ENCODE assay signal across 18 mouse cellular contexts in genomic region chr3:38434486-38434885, GRCm38 (mm10). TPM values are rescaled to one million over a fixed set of nuclear protein-coding genes. Genes with fewer than 3 reads are reported as not detected.
A peak's percentile ranks its signal among the peaks of the same experiment; 100 is the strongest.
DNase-seq lines count a peak whose midpoint lies in the region; ATAC-seq and TF ChIP-seq lines count a peak whose summit lies in the region.
"Had no signal": no experiment of that assay in that cellular context is flagged by ENCODE, and none has a peak within 500 bp of the region (broad histone marks: within the 10 kb centered on the region; RNA-seq: fewer than 3 reads in every experiment).

No protein-coding gene starts in this region.

- DNase-seq in midbrain, embryonic 11.5 days (ENCODE audit: low spot score, missing footprints), result peak; percentile 66
- DNase-seq in Patski (ENCODE audit: low read depth, low spot score), result no peak
- no peak for DNase-seq in layer of hippocampus, adult 9-10 months (ENCODE audit: low spot score)
- DNase-seq: adrenal gland, adult 8-10 months; adrenal gland, postnatal 14 days; adrenal gland, postnatal 36 days; cerebellum, adult 11-12 months; cerebellum, adult 2 months; cerebellum, adult 9-10 months; cerebellum, postnatal 25 days; forebrain, postnatal 0 days had no signal

- no peak overlapping the region for H3K27ac ChIP-seq in midbrain, embryonic 11.5 days (ENCODE audit: low read depth, low read length)
- no peak overlapping the region for H3K27ac ChIP-seq in midbrain, embryonic 16.5 days (ENCODE audit: low read length)
- H3K27ac ChIP-seq in stomach, embryonic 16.5 days (ENCODE audit: low read length), result peak overlapping the region; percentile 72
- H3K27ac ChIP-seq: embryonic facial prominence, embryonic 10.5 days; embryonic facial prominence, embryonic 12.5 days; forebrain, embryonic 13.5 days; forebrain, embryonic 15.5 days had no signal

- CTCF ChIA-PET in Patski (lab: Charles Lee), result interaction anchor here (0.7 kb wide), 1 partner anchor 19 kb away, joined by 3 read pairs; no protein-coding TSS in a partner anchor

- no peaks in the 10 kb centered on the region; the same call in 1 of the 2 replicates for H3K9me3 ChIP-seq in midbrain, embryonic 11.5 days (ENCODE audit: control insufficient read depth, low read length)
- no peaks in the 10 kb centered on the region for H3K9me3 ChIP-seq in midbrain, embryonic 16.5 days (replicated peaks; ENCODE audit: control insufficient read depth, low read length, poor library complexity, severe bottlenecking)
- H3K9me3 ChIP-seq in stomach, embryonic 16.5 days (replicated peaks; ENCODE audit: control insufficient read depth, low read length), result 0 out of 2 replicates have a peak, but pooled peaks cover 7% of the 10 kb centered on the region
- H3K9me3 ChIP-seq: embryonic facial prominence, embryonic 10.5 days; embryonic facial prominence, embryonic 12.5 days; forebrain, embryonic 13.5 days; forebrain, embryonic 15.5 days had no signal

- no peak overlapping the region for H3K4me2 ChIP-seq in midbrain, embryonic 11.5 days
- H3K4me2 ChIP-seq in midbrain, embryonic 16.5 days (ENCODE audit: low read length), result no peak overlapping the region
- no peak overlapping the region for H3K4me2 ChIP-seq in stomach, embryonic 16.5 days (ENCODE audit: low read depth, low read length)
- H3K4me2 ChIP-seq: embryonic facial prominence, embryonic 12.5 days; forebrain, embryonic 13.5 days; forebrain, embryonic 15.5 days had no signal

- POLR2A ChIA-PET in Patski (lab: Charles Lee), result interaction anchor here (0.7 kb wide), 1 partner anchor 40 kb away, joined by 3 read pairs; no protein-coding TSS in a partner anchor

- ATAC-seq in midbrain, embryonic 11.5 days (ENCODE audit: low FRiP score), result no peak
- no peak for ATAC-seq in midbrain, embryonic 16.5 days
- ATAC-seq in Patski, result peak; percentile 63
- no peak for ATAC-seq in stomach, embryonic 16.5 days (ENCODE audit: insufficient read depth, low FRiP score)
- ATAC-seq: activated CD4-positive, CD25-positive, alpha-beta regulatory T cell, adult 4 months had no signal

- H3K4me3 ChIP-seq in midbrain, embryonic 11.5 days (ENCODE audit: low read depth, low read length), result no peak overlapping the region
- no peak overlapping the region for H3K4me3 ChIP-seq in midbrain, embryonic 16.5 days (ENCODE audit: low read depth, low read length)
- no peak overlapping the region for H3K4me3 ChIP-seq in stomach, embryonic 16.5 days (replicated peaks; ENCODE audit: low read length)
- H3K4me3 ChIP-seq: embryonic facial prominence, embryonic 10.5 days; embryonic facial prominence, embryonic 12.5 days; forebrain, embryonic 13.5 days; forebrain, embryonic 15.5 days had no signal

- H3K36me3 ChIP-seq in midbrain, embryonic 11.5 days (ENCODE audit: control insufficient read depth, insufficient read depth, low read length), result no peaks in the 10 kb centered on the region
- H3K36me3 ChIP-seq in midbrain, embryonic 16.5 days (ENCODE audit: control insufficient read depth, insufficient read depth, low read length), result no peaks in the 10 kb centered on the region
- H3K36me3 ChIP-seq in stomach, embryonic 16.5 days (ENCODE audit: control insufficient read depth, insufficient read depth, low read length), result no peaks in the 10 kb centered on the region
- H3K36me3 ChIP-seq: embryonic facial prominence, embryonic 10.5 days; embryonic facial prominence, embryonic 12.5 days; forebrain, embryonic 15.5 days had no signal

- H3K9ac ChIP-seq in midbrain, embryonic 11.5 days (ENCODE audit: low read length), result no peak overlapping the region
- no peak overlapping the region for H3K9ac ChIP-seq in midbrain, embryonic 16.5 days (ENCODE audit: low read depth, low read length)
- no peak overlapping the region for H3K9ac ChIP-seq in stomach, embryonic 16.5 days (ENCODE audit: low read length)
- H3K9ac ChIP-seq: embryonic facial prominence, embryonic 12.5 days; forebrain, embryonic 13.5 days; forebrain, embryonic 15.5 days; forebrain, postnatal 0 days had no signal

- H3K27me3 ChIP-seq in midbrain, embryonic 11.5 days (ENCODE audit: control insufficient read depth, insufficient read depth, low read length), result no peaks in the 10 kb centered on the region
- H3K27me3 ChIP-seq in midbrain, embryonic 16.5 days (ENCODE audit: control insufficient read depth, insufficient read depth, low read depth, low read length), result no peaks in the 10 kb centered on the region
- no peaks in the 10 kb centered on the region for H3K27me3 ChIP-seq in Patski
- H3K27me3 ChIP-seq in stomach, embryonic 16.5 days (ENCODE audit: control insufficient read depth, insufficient read depth, low read length), result no peaks in the 10 kb centered on the region
- H3K27me3 ChIP-seq: embryonic facial prominence, embryonic 12.5 days; forebrain, embryonic 13.5 days; forebrain, embryonic 15.5 days had no signal

- in situ Hi-C loops in Patski (cut with MboI; ENCODE audit: low pct_unique_long_range_greater_than_20kb), result loop anchor here (25.0 kb wide), 1 partner anchor 1972 kb away; no protein-coding TSS in a partner anchor

- peaks cover 8% of the 10 kb centered on the region for H3K4me1 ChIP-seq in midbrain, embryonic 11.5 days (ENCODE audit: control insufficient read depth, insufficient read depth, low read length)
- peaks cover 4% of the 10 kb centered on the region; the same call in 1 of the 2 replicates for H3K4me1 ChIP-seq in midbrain, embryonic 16.5 days (ENCODE audit: control insufficient read depth, insufficient read depth, low read length)
- H3K4me1 ChIP-seq in stomach, embryonic 16.5 days (ENCODE audit: control insufficient read depth, insufficient read depth, low read length), result peaks cover 12% of the 10 kb centered on the region

- no peak for TF ChIP-seq CTCF in Patski (IDR thresholded peaks at IDR 0.05)

- WGBS in midbrain, embryonic 11.5 days, result 94% methylated on average over 2 of the region's 2 CpGs
- WGBS in midbrain, embryonic 16.5 days, result 97% methylated on average over 2 of the region's 2 CpGs
- WGBS in stomach, embryonic 16.5 days, result 85% methylated on average over 2 of the region's 2 CpGs

RNA-seq across cellular contexts. Expression of gene Ankrd50, which starts 50.2 kb away (rescaled TPM):
- polyA plus RNA-seq in midbrain, embryonic 11.5 days (2014; fragmentation: Nextera tagmentation; extraction: Ambion mirVana), result 28.6 and 31.8 TPM in 2 replicates
- 21.4 and 23.1 TPM in 2 replicates for polyA plus RNA-seq in midbrain, embryonic 16.5 days (2015; fragmentation: Nextera tagmentation; extraction: Ambion mirVana)
- 65.5 TPM for polyA plus RNA-seq in Patski (2021)
- 21.0 and 21.3 TPM in 2 replicates for polyA plus RNA-seq in stomach, embryonic 16.5 days (2015; fragmentation: Nextera tagmentation; extraction: Ambion mirVana)
